Comparison of ENCODE assay signal across 8 mouse cellular contexts in the genomic region with DNA sequence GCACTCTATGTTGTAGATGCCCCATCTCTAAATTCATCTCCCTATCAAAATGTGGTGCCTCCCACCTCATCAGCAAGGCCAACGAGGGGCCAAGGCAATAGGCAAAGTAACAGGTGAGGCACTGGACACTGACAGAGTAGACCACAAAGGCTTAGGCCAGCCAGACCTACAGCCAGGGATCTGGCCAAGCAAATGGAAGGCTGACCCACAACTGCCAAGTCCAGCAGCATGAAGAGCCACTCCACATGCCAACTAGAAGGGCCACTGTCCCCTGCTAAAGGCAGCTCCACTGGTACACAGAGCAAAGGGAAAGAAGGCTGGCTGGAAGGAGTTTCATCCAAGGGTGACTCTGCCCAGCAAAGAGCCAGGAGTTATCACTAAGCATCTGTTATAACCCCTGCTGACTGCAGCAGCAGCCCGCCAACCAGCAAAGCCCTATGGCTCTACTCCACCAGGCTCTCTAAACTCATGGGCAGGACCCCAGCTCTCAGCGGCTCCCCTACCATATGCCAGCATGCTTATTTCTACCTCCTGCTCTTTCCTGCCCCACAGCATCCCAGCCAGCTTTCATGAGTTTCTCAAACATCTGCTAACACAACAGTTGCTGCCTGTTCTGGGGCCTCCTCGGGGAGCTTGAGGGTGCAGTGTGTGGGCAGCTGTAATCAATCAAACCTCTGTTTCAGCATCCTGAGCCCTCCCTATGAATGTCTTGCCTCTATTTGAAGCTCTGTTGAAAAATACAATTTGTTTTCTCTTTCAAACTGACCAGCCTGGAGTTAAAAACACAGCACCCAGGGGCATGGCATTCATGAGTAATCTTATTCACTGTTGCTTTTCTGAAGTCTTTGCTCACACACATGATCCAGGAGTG. TPM values are rescaled to one million over a fixed set of nuclear protein-coding genes. Genes with fewer than 3 reads are reported as not detected.
A peak's percentile ranks its signal among the peaks of the same experiment; 100 is the strongest.
DNase-seq lines count a peak whose midpoint lies in the region; ATAC-seq and TF ChIP-seq lines count a peak whose summit lies in the region.

No protein-coding gene starts in this region.

- H3K27ac ChIP-seq in kidney, adult 2 months (ENCODE audit: insufficient read depth, low read depth, low read length), result 0 out of 2 replicates have a peak overlapping the region, but pooled peaks have one; percentile 2
- H3K27ac ChIP-seq in embryonic facial prominence, embryonic 11.5 days (replicated peaks; ENCODE audit: low read depth, low read length), result peak overlapping the region; percentile 67
- peak overlapping the region; percentile 40 for H3K27ac ChIP-seq in heart, postnatal 0 days (ENCODE audit: low read depth)

- no peaks in the 10 kb centered on the region for H3K27me3 ChIP-seq in kidney, adult 2 months (replicated peaks; ENCODE audit: control insufficient read depth, insufficient read depth, low read length)
- no peaks in the 10 kb centered on the region for H3K27me3 ChIP-seq in embryonic facial prominence, embryonic 11.5 days (ENCODE audit: control insufficient read depth, insufficient read depth, low read length)
- no peaks in the 10 kb centered on the region for H3K27me3 ChIP-seq in heart, postnatal 0 days (ENCODE audit: control insufficient read depth, insufficient read depth, low read length)

- no peak overlapping the region for H3K4me2 ChIP-seq in embryonic facial prominence, embryonic 11.5 days (ENCODE audit: low read depth, low read length)
- no peak overlapping the region for H3K4me2 ChIP-seq in heart, postnatal 0 days (ENCODE audit: low read depth, low read length)

- DNase-seq in kidney, adult 2 months, result no peak
- DNase-seq in kidney, adult 11 months, result no peak
- DNase-seq in embryonic facial prominence, embryonic 11.5 days (ENCODE audit: low spot score), result peak; percentile 64
- no peak for DNase-seq in heart, postnatal 0 days (ENCODE audit: low spot score)
- DNase-seq in layer of hippocampus, adult 8-10 months (ENCODE audit: low spot score in 2 of 2), result no peak
- DNase-seq in testis, postnatal 10 days (ENCODE audit: low spot score), result no peak

- no peak for TF ChIP-seq POLR2A in kidney, adult 2 months (IDR thresholded peaks at IDR 0.05; ENCODE audit: low read depth, low read length)

- no peaks in the 10 kb centered on the region for H3K36me3 ChIP-seq in kidney, adult 2 months (ENCODE audit: control insufficient read depth, insufficient read depth, low read length)
- H3K36me3 ChIP-seq in embryonic facial prominence, embryonic 11.5 days (replicated peaks; ENCODE audit: control insufficient read depth, insufficient read depth, low read depth, low read length), result peaks cover 4% of the 10 kb centered on the region
- peaks cover 33% of the 10 kb centered on the region; the same call in 1 of the 2 replicates for H3K36me3 ChIP-seq in heart, postnatal 0 days (replicated peaks; ENCODE audit: control insufficient read depth, insufficient read depth, low read length)

- H3K4me3 ChIP-seq in kidney, adult 2 months (ENCODE audit: insufficient read depth, low read depth, low read length), result no peak overlapping the region
- H3K4me3 ChIP-seq in embryonic facial prominence, embryonic 11.5 days (ENCODE audit: low read depth, low read length), result no peak overlapping the region
- no peak overlapping the region for H3K4me3 ChIP-seq in heart, postnatal 0 days (ENCODE audit: low read depth, low read length)

- WGBS in kidney, adult 2 months, result 72% methylated on average over 4 of the region's 4 CpGs
- 45% methylated on average over 4 of the region's 4 CpGs for WGBS in embryonic facial prominence, embryonic 11.5 days
- 65% methylated on average over 4 of the region's 4 CpGs for WGBS in heart, postnatal 0 days

- no peak overlapping the region for H3K9ac ChIP-seq in embryonic facial prominence, embryonic 11.5 days (replicated peaks; ENCODE audit: low read length)
- no peak overlapping the region for H3K9ac ChIP-seq in heart, postnatal 0 days (replicated peaks; ENCODE audit: low read depth, low read length)

- no peak for TF ChIP-seq CTCF in kidney, adult 2 months (conservative IDR thresholded peaks at IDR 0.05; ENCODE audit: insufficient read depth, insufficient read length, low read depth, low read length)
- TF ChIP-seq CTCF in heart, postnatal 0 days (IDR thresholded peaks at IDR 0.05; ENCODE audit: low read depth), result no peak

- peak; percentile 73 for ATAC-seq in embryonic facial prominence, embryonic 11.5 days (replicated peaks; ENCODE audit: insufficient number of reproducible peaks, low FRiP score, low TSS enrichment, low read depth)
- ATAC-seq in heart, postnatal 0 days (ENCODE audit: insufficient read depth, low read depth), result no peak
- ATAC-seq in megakaryocyte-erythroid progenitor cell, adult 5-6 weeks (replicated peaks; ENCODE audit: low FRiP score, low TSS enrichment, poor library complexity, severe bottlenecking), result peak; percentile 60
- ATAC-seq in activated CD4-positive, CD25-positive, alpha-beta regulatory T cell, adult 4 months, result no peak

- H3K4me1 ChIP-seq in kidney, adult 2 months (ENCODE audit: control insufficient read depth, insufficient read depth, low read length), result peaks cover 18% of the 10 kb centered on the region
- H3K4me1 ChIP-seq in embryonic facial prominence, embryonic 11.5 days (ENCODE audit: control insufficient read depth, insufficient read depth, low read length), result peaks cover 8% of the 10 kb centered on the region
- peaks cover 29% of the 10 kb centered on the region for H3K4me1 ChIP-seq in heart, postnatal 0 days (ENCODE audit: control insufficient read depth, insufficient read depth)

- no peak for TF ChIP-seq EP300 in heart, postnatal 0 days (IDR thresholded peaks at IDR 0.05; ENCODE audit: low read depth)

- H3K9me3 ChIP-seq in embryonic facial prominence, embryonic 11.5 days (replicated peaks; ENCODE audit: control insufficient read depth, low read length), result no peaks in the 10 kb centered on the region
- H3K9me3 ChIP-seq in heart, postnatal 0 days (replicated peaks; ENCODE audit: control insufficient read depth, low read length), result no peaks in the 10 kb centered on the region

RNA-seq across cellular contexts. Expression of a gene that starts 59.9 kb away (rescaled TPM):
- 29.3 and 31.1 TPM in 2 replicates for polyA plus RNA-seq in kidney, adult 2 months (2012; rRNA removed)
- polyA plus RNA-seq in embryonic facial prominence, embryonic 11.5 days (2014; fragmentation: Nextera tagmentation; extraction: Ambion mirVana), result 11.8 and 16.0 TPM in 2 replicates
- 18.6 and 28.6 TPM in 2 replicates for total RNA-seq in heart, postnatal 0 days (2014; rRNA removed; ENCODE audit: low replicate concordance)
- 11.4 and 13.1 TPM in 2 replicates for polyA plus RNA-seq in heart, postnatal 0 days (2015; fragmentation: Nextera tagmentation; extraction: Ambion mirVana)
- 47.0 and 61.6 TPM in 2 replicates for total RNA-seq in megakaryocyte-erythroid progenitor cell, adult 5-6 weeks (2014; fragmentation: Nextera tagmentation)
- 11.5 and 21.2 TPM in 2 replicates for total RNA-seq in megakaryocyte-erythroid progenitor cell, adult 5-6 weeks (2017)
- 10 to 100 TPM; 78.0 to 82.5 TPM for polyA plus RNA-seq in activated CD4-positive, CD25-positive, alpha-beta regulatory T cell, adult 4 months (2017; shearing (Covaris generic))
- 10 to 100 TPM; 48.8 to 61.1 (median 54.6) TPM for total RNA-seq in layer of hippocampus, adult 8-10 months (2022)

Comparison
In these comparisons a context has a peak if more than half of its experiments do, and no peak if none do; other contexts are left out.
1. H3K27ac ChIP-seq: peak in every context shown above with its lines; median percentile 67 in embryonic facial prominence, embryonic 11.5 days; 40 in heart, postnatal 0 days; 2 in kidney, adult 2 months.
2. ATAC-seq: peak in embryonic facial prominence, embryonic 11.5 days (single experiment) and megakaryocyte-erythroid progenitor cell, adult 5-6 weeks (single experiment); none in heart, postnatal 0 days (single experiment) and activated CD4-positive, CD25-positive, alpha-beta regulatory T cell, adult 4 months (single experiment).